Mouse (Mus musculus) intestine, postnatal 0 days (tissue): ENCODE measurements around the gene Pitpnm2. TPM values are rescaled to one million over a fixed set of nuclear protein-coding genes. Genes with fewer than 3 reads are reported as not detected.

Experiments
- ATAC-seq: fragments of 200-750 bp; cut with Nextera tagmentation; 2 replicates; pipeline ENCODE4 v1.8.0; 2017; ENCODE audit warnings: mild to moderate bottlenecking, moderate TSS enrichment, moderate library complexity
- H3K27ac ChIP-seq: fragments of 300-500 bp; sonication (generic); 2 replicates; pipeline ENCODE4 v1.5.1; 2014; ENCODE audit warnings: mild to moderate bottlenecking, low read depth, low read length, moderate library complexity
- H3K27me3 ChIP-seq: fragments of 300-500 bp; sonication (generic); replicated peaks from 2 replicates; pipeline ENCODE4 v1.6.1; 2014; ENCODE audit warnings: low read length, mixed read lengths; ENCODE audit not compliant: control insufficient read depth, insufficient read depth
- H3K36me3 ChIP-seq: fragments of 300-500 bp; sonication (generic); 2 replicates; pipeline ENCODE4 v1.6.1; 2014; ENCODE audit warnings: mild to moderate bottlenecking, moderate library complexity; ENCODE audit not compliant: control insufficient read depth, insufficient read depth
- H3K4me1 ChIP-seq: fragments of 300-500 bp; sonication (generic); replicated peaks from 2 replicates; pipeline ENCODE4 v1.6.1; 2014; ENCODE audit warnings: antibody characterized with exemption, low read length, mixed read lengths; ENCODE audit not compliant: control insufficient read depth, insufficient read depth
- H3K4me2 ChIP-seq: fragments of 300-500 bp; sonication (generic); replicated peaks from 2 replicates; pipeline ENCODE4 v1.6.1; 2014; ENCODE audit warnings: low read depth, mild to moderate bottlenecking, moderate library complexity
- H3K4me3 ChIP-seq: fragments of 300-500 bp; sonication (generic); 2 replicates; pipeline ENCODE4 v1.5.1; 2014; ENCODE audit warnings: low read depth, low read length
- H3K9ac ChIP-seq: fragments of 300-500 bp; sonication (generic); 2 replicates; pipeline ENCODE4 v1.6.1; 2014; ENCODE audit warnings: mild to moderate bottlenecking, low read depth, low read length
- H3K9me3 ChIP-seq: fragments of 300-500 bp; sonication (generic); 2 replicates; pipeline ENCODE4 v1.6.1; 2016; ENCODE audit warnings: mixed run types; ENCODE audit not compliant: control insufficient read depth
- CTCF ChIP-seq: sonication (generic); IDR thresholded peaks from 2 replicates; pipeline ENCODE4 v1.5.1; 2016; ENCODE audit warnings: low read depth, mild to moderate bottlenecking, control low read depth, antibody characterized with exemption, moderate library complexity
- WGBS: fragments of 180-500 bp; shearing (Covaris S2); extraction: QIAGEN DNeasy Blood & Tissue Kit; methylation state at CpG from one replicate; pipeline ENCODE4 v1.1.7; 2014; 5-methylcytosine and 5-hydroxymethylcytosine counted together
- polyA plus RNA-seq: library from polyadenylated mRNA; unstranded; fragments of >200 nt; fragmentation: Nextera tagmentation; extraction: Ambion mirVana; gene quantifications from 2 replicates; pipeline ENCODE4 v1.2.1, GENCODE M21; 2015

Gene Pitpnm2
- polyA plus RNA-seq, 1 experiment from 2014 or later: 1.5 TPM

DNA sequence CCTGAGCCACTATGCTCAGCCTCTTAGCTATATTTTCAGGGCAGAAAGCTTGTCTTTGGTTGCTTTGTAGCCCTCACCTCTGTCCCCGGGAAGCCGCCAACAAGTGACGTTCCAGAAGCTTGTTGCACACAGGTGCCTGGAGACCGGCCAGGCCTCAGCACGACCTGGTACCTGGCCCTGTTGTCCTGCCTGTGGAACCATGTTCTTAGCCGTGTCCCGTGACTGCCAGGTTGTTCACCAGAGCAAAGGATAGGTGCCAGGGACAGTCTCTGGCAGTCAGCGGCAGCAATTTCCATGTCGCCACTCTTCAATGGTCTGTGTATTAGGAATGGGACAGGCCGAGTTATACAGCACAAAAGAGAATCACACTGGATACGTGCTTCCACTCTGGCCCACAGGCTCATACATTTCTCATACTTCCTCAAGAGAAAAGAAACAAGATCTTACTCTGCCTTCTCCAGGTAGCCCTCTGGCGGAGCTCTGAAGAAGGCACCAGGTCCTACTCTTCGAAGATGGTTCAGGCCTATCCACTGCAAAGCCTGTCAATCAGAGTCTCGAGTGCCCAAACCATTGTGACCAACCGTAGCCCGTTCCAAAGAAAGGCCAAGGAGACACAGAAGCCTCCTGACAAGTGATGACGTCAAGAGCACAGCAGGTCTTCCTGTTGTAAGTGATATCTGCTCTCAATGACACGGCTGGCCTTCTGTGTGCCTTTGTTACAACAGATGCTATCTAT, 39.1 kb downstream of the Pitpnm2 start:
- H3K4me1 ChIP-seq: 0 out of 2 replicates have a peak, but pooled peaks cover 6% of the 10 kb centered on the region
- no peak overlapping the region for H3K4me3 ChIP-seq
- no peak overlapping the region for H3K9ac ChIP-seq
- no peak for ATAC-seq
- H3K27me3 ChIP-seq: no peaks in the 10 kb centered on the region
- WGBS: 83% methylated on average over 18 of the region's 18 CpGs
- H3K27ac ChIP-seq: no peak overlapping the region
- TF ChIP-seq CTCF: 0 out of 2 replicates have a peak, but pooled peaks have one; percentile 10
- H3K4me2 ChIP-seq: no peak overlapping the region
- no peaks in the 10 kb centered on the region; the same call in 1 of the 2 replicates for H3K36me3 ChIP-seq
- no peaks in the 10 kb centered on the region for H3K9me3 ChIP-seq

DNA sequence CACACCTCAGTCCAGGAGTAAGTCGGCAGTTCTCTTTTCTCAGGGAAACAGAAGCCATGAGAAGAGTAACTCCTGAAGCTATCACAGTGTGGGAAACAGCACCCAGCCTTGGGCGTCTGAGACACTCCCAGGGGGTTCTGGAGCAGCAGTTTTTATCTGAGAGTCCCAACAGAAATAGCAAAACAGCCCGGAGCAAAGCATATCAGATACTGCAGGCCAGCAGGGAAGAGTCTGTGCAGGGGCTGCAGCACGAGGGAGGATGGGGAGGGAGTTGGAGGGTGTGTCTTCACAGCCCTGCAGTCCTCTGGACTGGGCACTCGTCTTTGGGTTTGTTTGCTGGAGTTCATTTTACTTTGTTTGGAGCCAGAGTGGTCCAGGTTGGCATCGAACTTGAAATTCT, 39.7 kb downstream of the Pitpnm2 start:
- no peaks in the 10 kb centered on the region for H3K9me3 ChIP-seq
- no peak overlapping the region for H3K4me3 ChIP-seq
- 62% methylated on average over 6 of the region's 6 CpGs for WGBS
- 0 out of 2 replicates have a peak, but pooled peaks cover 6% of the 10 kb centered on the region for H3K4me1 ChIP-seq
- no peak overlapping the region for H3K27ac ChIP-seq
- no peak overlapping the region for H3K4me2 ChIP-seq
- TF ChIP-seq CTCF: no peak
- no peaks in the 10 kb centered on the region for H3K36me3 ChIP-seq
- H3K9ac ChIP-seq: no peak overlapping the region
- ATAC-seq: no peak
- H3K27me3 ChIP-seq: no peaks in the 10 kb centered on the region

DNA sequence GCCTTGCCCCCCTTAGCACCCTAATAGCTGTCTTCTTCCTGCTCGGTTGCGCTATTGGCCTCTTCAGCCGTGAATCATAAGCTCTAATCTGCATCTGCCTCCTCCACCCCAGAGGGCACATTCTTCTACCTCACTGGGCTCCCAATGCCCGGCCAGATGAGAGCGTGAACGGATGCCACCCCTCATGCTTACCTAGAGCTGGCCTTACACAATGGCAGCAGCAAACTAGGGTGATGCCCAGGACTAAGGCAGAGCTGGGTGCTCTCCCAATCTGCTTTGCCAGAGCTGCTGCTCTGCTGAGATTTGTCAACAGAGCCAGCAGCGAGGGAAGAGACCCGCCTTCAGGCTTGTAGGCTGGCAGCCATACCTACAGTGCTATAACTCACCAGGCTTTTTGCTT, 41.5 kb downstream of the Pitpnm2 start:
- no peak overlapping the region for H3K9ac ChIP-seq
- no peak overlapping the region for H3K27ac ChIP-seq
- WGBS: 72% methylated on average over 8 of the region's 8 CpGs
- H3K4me2 ChIP-seq: no peak overlapping the region
- no peaks in the 10 kb centered on the region for H3K36me3 ChIP-seq
- H3K27me3 ChIP-seq: no peaks in the 10 kb centered on the region
- H3K9me3 ChIP-seq: no peaks in the 10 kb centered on the region
- no peak for ATAC-seq
- no peak overlapping the region for H3K4me3 ChIP-seq
- no peak for TF ChIP-seq CTCF
- H3K4me1 ChIP-seq: 0 out of 2 replicates have a peak, but pooled peaks cover 6% of the 10 kb centered on the region

DNA sequence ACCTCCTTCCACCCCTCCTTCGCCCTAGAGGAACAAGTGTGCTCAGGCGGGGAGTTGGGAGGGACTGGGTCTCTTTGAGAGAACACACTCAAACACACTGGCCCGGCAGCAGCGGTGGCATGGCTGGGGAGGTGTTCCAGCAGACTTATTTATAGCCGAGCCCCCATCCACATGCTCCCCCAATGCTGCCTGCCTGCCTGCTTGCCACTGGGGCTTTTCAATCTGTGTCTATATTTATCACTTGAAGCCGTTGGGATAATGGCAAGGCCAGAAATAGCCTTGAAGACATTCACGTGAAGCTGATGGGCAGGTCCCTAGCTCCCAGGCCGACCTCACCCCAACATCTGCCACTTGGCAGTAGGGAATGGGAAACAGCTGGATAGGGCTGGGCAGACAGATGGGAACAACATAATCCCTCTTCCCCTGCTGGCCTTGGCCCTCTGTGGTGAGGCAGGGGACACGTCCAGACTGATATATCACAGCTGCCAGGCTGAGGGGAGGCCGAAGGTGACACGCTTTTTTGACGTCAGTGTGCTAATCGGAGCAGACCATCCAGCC, 43.0 kb downstream of the Pitpnm2 start:
- H3K9ac ChIP-seq: no peak overlapping the region
- no peak overlapping the region for H3K4me3 ChIP-seq
- TF ChIP-seq CTCF: no peak
- no peaks in the 10 kb centered on the region for H3K9me3 ChIP-seq
- 62% methylated on average over 13 of the region's 13 CpGs for WGBS
- no peaks in the 10 kb centered on the region for H3K27me3 ChIP-seq
- H3K4me2 ChIP-seq: no peak overlapping the region
- 0 out of 2 replicates have a peak, but pooled peaks cover 6% of the 10 kb centered on the region for H3K4me1 ChIP-seq
- ATAC-seq: no peak
- no peak overlapping the region for H3K27ac ChIP-seq
- H3K36me3 ChIP-seq: no peaks in the 10 kb centered on the region

DNA sequence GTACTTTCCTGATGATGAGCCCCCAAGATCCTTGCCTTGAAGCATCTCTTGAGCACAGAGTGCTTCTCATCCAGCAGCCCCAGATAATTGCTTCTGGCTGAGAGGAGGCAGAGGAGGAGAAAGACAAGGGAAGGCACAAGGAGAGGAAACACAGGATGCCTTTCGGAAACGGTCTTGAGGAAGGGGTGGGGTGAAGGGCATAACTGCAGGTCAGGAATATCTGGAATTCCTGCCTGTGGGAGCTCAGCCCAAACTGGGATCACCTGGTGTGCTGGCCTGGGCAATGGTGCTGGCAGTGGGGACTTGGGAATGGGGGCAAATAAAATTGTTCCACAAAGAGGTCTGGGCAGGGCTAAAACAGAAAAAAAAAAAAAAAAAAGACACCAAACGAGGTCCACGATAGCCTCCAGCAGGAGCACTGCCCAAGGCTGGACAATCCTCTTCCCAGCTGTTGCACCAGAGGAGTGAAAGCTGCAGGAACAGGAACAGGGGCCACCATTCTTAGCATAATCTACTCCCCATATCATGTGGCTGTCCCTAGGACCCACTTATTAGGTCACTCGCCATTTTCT, 43.7 kb downstream of the Pitpnm2 start:
- no peaks in the 10 kb centered on the region for H3K9me3 ChIP-seq
- no peaks in the 10 kb centered on the region for H3K27me3 ChIP-seq
- H3K9ac ChIP-seq: no peak overlapping the region
- WGBS: 47% methylated on average over 5 of the region's 5 CpGs
- no peak overlapping the region for H3K4me2 ChIP-seq
- no peak overlapping the region for H3K4me3 ChIP-seq
- ATAC-seq: no peak
- no peak for TF ChIP-seq CTCF
- H3K4me1 ChIP-seq: 0 out of 2 replicates have a peak, but pooled peaks cover 6% of the 10 kb centered on the region
- H3K27ac ChIP-seq: no peak overlapping the region
- H3K36me3 ChIP-seq: no peaks in the 10 kb centered on the region

DNA sequence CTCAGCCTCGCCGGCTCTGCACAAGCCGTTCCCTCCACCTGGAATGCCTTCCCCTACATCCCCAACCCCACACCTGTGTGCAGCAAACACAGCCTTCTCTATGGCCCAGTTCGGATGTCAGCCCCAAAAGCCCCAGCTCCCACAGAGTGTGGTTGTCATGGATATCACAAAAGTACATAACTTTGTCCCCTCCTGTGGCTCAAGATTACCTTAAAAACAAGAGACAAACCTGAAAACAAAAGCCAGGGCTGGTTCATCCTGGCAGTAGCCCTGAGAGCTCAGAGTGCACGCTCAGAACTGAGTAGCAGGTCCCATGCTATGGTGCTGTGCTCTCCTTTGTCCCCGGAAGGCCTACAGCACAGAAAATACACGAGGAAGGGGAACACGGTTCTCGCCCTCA, 44.3 kb downstream of the Pitpnm2 start:
- Histone ChIP-seq H3K4me1 (0 out of 2 replicates have a peak, but pooled peaks cover 6% of the 10 kb centered on the region), H3K4me3 (no peak overlapping the region), H3K9ac (no peak overlapping the region), H3K27me3 (no peaks in the 10 kb centered on the region), H3K27ac (no peak overlapping the region), H3K36me3 (no peaks in the 10 kb centered on the region), H3K4me2 (no peak overlapping the region), H3K9me3 (no peaks in the 10 kb centered on the region)
- WGBS: 75% methylated on average over 9 of the region's 9 CpGs
- no peak for ATAC-seq
- no peak for TF ChIP-seq CTCF
